Mouse (Mus musculus) urinary bladder, adult 2 months (tissue): Measurements from ENCODE around the gene Rtn4rl2. TPM values are rescaled to one million over a fixed set of nuclear protein-coding genes. Genes with fewer than 3 reads are reported as not detected.

ENCODE experiments used
- DNase-seq: peaks from one replicate; pipeline ENCODE4 v3.0.0; 2022; ENCODE audit warnings: low spot score
- polyA plus RNA-seq: library from polyadenylated mRNA; depleted of rRNA; stranded (reverse); fragments of >200 nt; gene quantifications from 2 replicates; pipeline ENCODE4 v1.2.3, GENCODE M21; 2012

The Rtn4rl2 gene
- polyA plus RNA-seq, 1 experiment = 1.4 TPM

- DNase-seq = no peak
These were observed 1.1 kb downstream of the Rtn4rl2 start for GRCm38 (mm10) chr2:84885084-84886055.

- no peak for DNase-seq
These were observed 1.9 kb downstream of the Rtn4rl2 start for GRCm38 (mm10) chr2:84884611-84885010.

- DNase-seq = no peak
These were observed 2.6 kb downstream of the Rtn4rl2 start for GRCm38 (mm10) chr2:84883942-84884341.

- DNase-seq = no peak
These were observed 3.0 kb downstream of the Rtn4rl2 start for GRCm38 (mm10) chr2:84883530-84883929.

- DNase-seq = no peak
These were observed 3.4 kb downstream of the Rtn4rl2 start for GRCm38 (mm10) chr2:84883084-84883483.

GRCm38 (mm10) chr2:84882606-84883005 is 3.9 kb downstream of the Rtn4rl2 start:
- no peak for DNase-seq

- DNase-seq = no peak
These were observed 5.9 kb downstream of the Rtn4rl2 start for GRCm38 (mm10) chr2:84880590-84880989.

- no peak for DNase-seq
These were observed 10.7 kb downstream of the Rtn4rl2 start for GRCm38 (mm10) chr2:84875842-84876241.

- no peak for DNase-seq
These were observed 14.3 kb downstream of the Rtn4rl2 start for GRCm38 (mm10) chr2:84872105-84872716.

GRCm38 (mm10) chr2:84870623-84871160 is 15.8 kb downstream of the Rtn4rl2 start:
- no peak for DNase-seq

GRCm38 (mm10) chr2:84868977-84869376 is 17.5 kb downstream of the Rtn4rl2 start:
- no peak for DNase-seq

GRCm38 (mm10) chr2:84868521-84868943 is 18.0 kb downstream of the Rtn4rl2 start:
- DNase-seq = no peak

- no peak for DNase-seq
These were observed 20.6 kb downstream of the Rtn4rl2 start for GRCm38 (mm10) chr2:84865616-84866571.

- DNase-seq = no peak
These were observed 24.3 kb downstream of the Rtn4rl2 start for GRCm38 (mm10) chr2:84862231-84862630.

GRCm38 (mm10) chr2:84861430-84861829 is 25.1 kb downstream of the Rtn4rl2 start:
- DNase-seq = no peak

GRCm38 (mm10) chr2:84859991-84860780 is 26.3 kb downstream of the Rtn4rl2 start:
- no peak for DNase-seq

GRCm38 (mm10) chr2:84858551-84858950 is 28.0 kb downstream of the Rtn4rl2 start:
- DNase-seq = no peak

- DNase-seq = no peak
These were observed 30.8 kb downstream of the Rtn4rl2 start for GRCm38 (mm10) chr2:84855732-84856131.

GRCm38 (mm10) chr2:84851130-84852040 is 35.1 kb downstream of the Rtn4rl2 start:
- DNase-seq = no peak
